Mouse (Mus musculus) thymus, adult 2 months (tissue): ENCODE measurements around the gene Runx3. TPM values are rescaled to one million over a fixed set of nuclear protein-coding genes. Genes with fewer than 3 reads are reported as not detected.

ENCODE experiments used
- DNase-seq: peaks from one replicate; pipeline ENCODE4 v3.0.0; 2021
- H3K27ac ChIP-seq: fragments of 200-500 bp; 2 replicates; pipeline ENCODE4 v1.5.1; 2012; ENCODE audit warnings: low read length, control low read depth; ENCODE audit not compliant: control insufficient read depth, insufficient read depth
- H3K27me3 ChIP-seq: fragments of 200-500 bp; 2 replicates; pipeline ENCODE4 v1.6.1; 2012; ENCODE audit warnings: mild to moderate bottlenecking, low read length, moderate library complexity, mixed read lengths; ENCODE audit not compliant: control insufficient read depth, insufficient read depth
- H3K36me3 ChIP-seq: fragments of 200-500 bp; 2 replicates; pipeline ENCODE4 v1.6.1; 2012; ENCODE audit warnings: mild to moderate bottlenecking, low read length, moderate library complexity; ENCODE audit not compliant: control insufficient read depth, insufficient read depth
- H3K4me1 ChIP-seq: fragments of 200-500 bp; replicated peaks from 2 replicates; pipeline ENCODE4 v1.6.1; 2012; ENCODE audit warnings: low read length; ENCODE audit not compliant: control insufficient read depth, insufficient read depth
- H3K4me3 ChIP-seq: fragments of 200-500 bp; 2 replicates; pipeline ENCODE4 v1.5.1; 2012; ENCODE audit warnings: mild to moderate bottlenecking, low read length, control low read depth, moderate library complexity; ENCODE audit not compliant: control insufficient read depth, insufficient read depth
- CTCF ChIP-seq: fragments of 200-500 bp; IDR thresholded peaks from 2 replicates; pipeline ENCODE4 v1.5.1; 2012; ENCODE audit warnings: mild to moderate bottlenecking, control low read depth, low read length, moderate library complexity, borderline replicate concordance; ENCODE audit not compliant: control insufficient read depth, poor library complexity, insufficient read depth; ENCODE audit errors: extremely low read depth
- POLR2A ChIP-seq: fragments of 200-500 bp; IDR thresholded peaks from 2 replicates; pipeline ENCODE4 v1.6.1; 2012; ENCODE audit warnings: mild to moderate bottlenecking, low read length, control low read depth, moderate library complexity; ENCODE audit not compliant: control insufficient read depth, poor library complexity, insufficient read depth; ENCODE audit errors: extremely low read depth
- WGBS: fragments of 180-500 bp; shearing (Covaris S2); methylation state at CpG from one replicate; pipeline ENCODE4 v1.1.7; 2018; 5-methylcytosine and 5-hydroxymethylcytosine counted together
- polyA plus RNA-seq: library from polyadenylated mRNA; depleted of rRNA; stranded (reverse); fragments of >200 nt; gene quantifications from 2 replicates; pipeline ENCODE4 v1.2.3, GENCODE M21; 2012

Runx3 gene
- polyA plus RNA-seq, 1 experiment, result 24.6 TPM

- no peak for DNase-seq
- Histone ChIP-seq H3K27ac (no peak overlapping the region), H3K4me1 (peaks cover 52% of the 10 kb centered on the region), H3K4me3 (no peak overlapping the region), H3K36me3 (no peaks in the 10 kb centered on the region), H3K27me3 (no peaks in the 10 kb centered on the region)
- TF ChIP-seq POLR2A, result no peak
- TF ChIP-seq CTCF, result no peak
- 95% methylated on average over 12 of the region's 12 CpGs for WGBS
Measured at GRCm38 (mm10) chr4:135118855-135119474, 1.5 kb upstream of the Runx3 start.

DNA sequence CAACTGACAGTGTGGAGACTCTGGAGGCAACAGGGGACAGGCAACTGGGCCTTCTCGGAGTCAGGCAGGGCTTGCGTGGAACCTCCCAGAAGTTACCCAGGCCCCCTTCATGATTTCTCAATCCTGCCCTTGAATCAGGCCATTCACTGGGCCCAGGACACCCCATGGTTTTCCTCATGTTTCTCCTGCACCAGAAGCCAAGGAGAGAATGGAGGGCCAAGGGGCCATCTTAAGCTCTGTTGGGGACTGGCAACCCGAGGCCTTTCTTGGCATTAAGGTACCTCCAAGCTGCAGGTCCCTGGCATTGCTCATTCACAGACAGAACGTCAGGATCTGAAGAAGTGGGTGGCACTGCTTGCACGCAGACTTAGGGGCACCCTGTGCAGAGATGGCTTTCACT, 3.3 kb downstream of the Runx3 start:
- no peak overlapping the region for H3K4me3 ChIP-seq
- TF ChIP-seq POLR2A (no peak), CTCF (no peak)

GRCm38 (mm10) chr4:135124732-135125131, 4.3 kb downstream of the Runx3 start:
- Histone ChIP-seq H3K27ac (no peak overlapping the region), H3K4me3 (no peak overlapping the region), H3K4me1 (peaks cover 45% of the 10 kb centered on the region), H3K27me3 (no peaks in the 10 kb centered on the region), H3K36me3 (no peaks in the 10 kb centered on the region)
- TF ChIP-seq POLR2A (no peak), CTCF (no peak)
- no peak for DNase-seq
- 83% methylated on average over 6 of the region's 6 CpGs for WGBS

More for the DNA sequence above, 3.3 kb downstream of the Runx3 start:
- no peaks in the 10 kb centered on the region for H3K27me3 ChIP-seq
- WGBS, result 91% methylated on average over 5 of the region's 5 CpGs
- no peak overlapping the region for H3K27ac ChIP-seq
- no peak for DNase-seq
- H3K4me1 ChIP-seq, result peaks cover 42% of the 10 kb centered on the region
- no peaks in the 10 kb centered on the region for H3K36me3 ChIP-seq

GRCm38 (mm10) chr4:135125152-135125551, 4.7 kb downstream of the Runx3 start:
- TF ChIP-seq CTCF (no peak), POLR2A (no peak)
- Histone ChIP-seq H3K36me3 (no peaks in the 10 kb centered on the region), H3K27ac (no peak overlapping the region), H3K4me1 (peaks cover 44% of the 10 kb centered on the region), H3K27me3 (no peaks in the 10 kb centered on the region), H3K4me3 (no peak overlapping the region)
- 58% methylated on average over 3 of the region's 3 CpGs for WGBS
- no peak for DNase-seq

GRCm38 (mm10) chr4:135126385-135126784, 5.9 kb downstream of the Runx3 start:
- no peak for TF ChIP-seq CTCF
- no peak for TF ChIP-seq POLR2A
- H3K4me3 ChIP-seq, result no peak overlapping the region
- H3K27me3 ChIP-seq, result no peaks in the 10 kb centered on the region
- no peak overlapping the region for H3K27ac ChIP-seq
- DNase-seq, result no peak
- WGBS, result 87% methylated on average over 5 of the region's 5 CpGs
- peaks cover 42% of the 10 kb centered on the region for H3K4me1 ChIP-seq
- H3K36me3 ChIP-seq, result no peaks in the 10 kb centered on the region

DNA sequence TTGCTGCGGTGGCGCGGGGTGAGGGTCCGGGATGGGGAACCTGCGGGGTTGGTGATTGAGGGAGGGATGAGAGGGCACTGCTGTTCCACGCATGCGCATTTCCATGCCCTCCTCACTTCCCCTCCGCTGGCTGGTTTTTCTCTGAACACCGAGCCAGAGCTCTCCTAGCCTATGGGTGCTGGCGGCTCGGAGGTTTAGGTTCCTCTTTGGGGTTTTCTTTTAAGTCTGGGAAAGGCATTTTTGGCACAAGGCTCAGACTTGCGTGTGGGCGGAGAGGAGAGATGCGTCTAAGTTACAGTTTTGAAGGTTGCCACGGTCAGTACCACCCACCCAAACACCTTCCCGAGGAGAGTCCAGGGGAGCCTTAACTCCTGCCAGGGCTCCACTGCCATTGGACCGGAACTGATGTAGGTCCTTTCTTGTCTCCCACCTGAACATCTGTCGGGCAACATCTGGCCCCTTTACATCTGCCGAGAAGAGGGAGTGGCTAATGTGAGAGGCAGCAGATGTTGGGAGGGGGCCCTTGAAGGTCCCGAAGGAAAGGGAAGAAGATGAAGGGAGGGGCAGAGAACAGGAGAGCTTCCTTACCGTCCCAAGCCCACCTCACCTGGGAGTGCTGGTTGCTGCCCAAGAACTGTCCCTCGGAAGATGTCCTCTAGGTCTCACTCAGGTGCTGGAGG, 8.5 kb downstream of the Runx3 start:
- TF ChIP-seq POLR2A (no peak), CTCF (no peak)
- DNase-seq, result peak; percentile 51
- H3K27me3 ChIP-seq, result no peaks in the 10 kb centered on the region
- peaks cover 39% of the 10 kb centered on the region for H3K4me1 ChIP-seq
- peak overlapping the region; percentile 17; the same call in 1 of the 2 replicates for H3K27ac ChIP-seq
- H3K4me3 ChIP-seq, result peak overlapping the region; percentile 26
- H3K36me3 ChIP-seq, result no peaks in the 10 kb centered on the region
- 3% methylated on average over 22 of the region's 22 CpGs for WGBS

DNA sequence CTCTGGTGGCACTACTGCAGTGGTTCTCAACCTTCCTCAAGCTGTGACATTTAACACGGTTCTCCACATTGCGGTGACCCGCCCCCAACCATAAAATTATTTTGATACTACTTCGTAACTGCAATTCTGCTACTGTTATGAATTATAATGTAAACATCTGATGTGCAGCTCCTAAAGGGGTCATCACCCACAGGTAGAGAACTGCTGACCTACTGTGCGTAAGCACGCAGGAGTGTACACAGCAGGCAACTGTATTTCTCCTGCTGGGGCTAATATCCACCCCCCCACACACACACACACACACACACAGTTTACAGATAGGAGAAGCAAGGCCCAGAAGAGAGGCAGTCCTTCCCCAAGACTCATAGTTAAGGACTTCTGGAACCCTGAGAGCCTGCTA, 9.7 kb downstream of the Runx3 start:
- no peak for TF ChIP-seq CTCF
- TF ChIP-seq POLR2A, result no peak
- H3K36me3 ChIP-seq, result no peaks in the 10 kb centered on the region
- peaks cover 32% of the 10 kb centered on the region for H3K4me1 ChIP-seq
- DNase-seq, result no peak
- H3K27me3 ChIP-seq, result no peaks in the 10 kb centered on the region
- WGBS, result 89% methylated on average over 6 of the region's 6 CpGs
- no peak overlapping the region for H3K4me3 ChIP-seq
- H3K27ac ChIP-seq, result no peak overlapping the region
